Mouse (Mus musculus) megakaryocyte, adult 5-6 weeks (primary cell): ENCODE data around the gene Rarb. TPM values are rescaled to one million over a fixed set of nuclear protein-coding genes. Genes with fewer than 3 reads are reported as not detected.

ENCODE experiments used
- ATAC-seq: 2 replicates; pipeline ENCODE4 v1.8.0; 2016; ENCODE audit warnings: mild to moderate bottlenecking, inconsistent platforms; ENCODE audit not compliant: poor library complexity, severe bottlenecking
- total RNA-seq, 2 experiments: library from RNA; stranded (forward) in 1 of 2; stranded (reverse) in 1 of 2; fragments of 153-499, 151-499 nt in 1 of 2; fragments of 221-1000, 200-1000 nt in 1 of 2; gene quantifications; 2 replicates each; pipeline versions ENCODE4 v1.2.3 to v1.2.4; 2015 to 2017

Gene Rarb
- total RNA-seq, 2 experiments from 2014 or later, result 0.11 TPM; not detected in 1

- ATAC-seq, result no peak
These were observed 83.5 kb downstream of the Rarb start for GRCm38 (mm10) chr14:16735331-16736012.

- no peak for ATAC-seq
These were observed 85.2 kb downstream of the Rarb start for GRCm38 (mm10) chr14:16733595-16734298.

GRCm38 (mm10) chr14:16732054-16732453, 86.9 kb downstream of the Rarb start:
- ATAC-seq, result no peak

GRCm38 (mm10) chr14:16728175-16728838, 90.6 kb downstream of the Rarb start:
- no peak for ATAC-seq

GRCm38 (mm10) chr14:16723991-16724390, 95.0 kb downstream of the Rarb start:
- ATAC-seq, result no peak

- no peak for ATAC-seq
These were observed 101.1 kb downstream of the Rarb start for GRCm38 (mm10) chr14:16717821-16718220.

- ATAC-seq, result no peak
These were observed 104.5 kb downstream of the Rarb start for GRCm38 (mm10) chr14:16714344-16714955.

GRCm38 (mm10) chr14:16713773-16714172, 105.2 kb downstream of the Rarb start:
- ATAC-seq, result no peak

- ATAC-seq, result no peak
These were observed 119.7 kb downstream of the Rarb start for GRCm38 (mm10) chr14:16699228-16699627.

- ATAC-seq, result no peak
These were observed 123.4 kb downstream of the Rarb start for GRCm38 (mm10) chr14:16695453-16696120.

GRCm38 (mm10) chr14:16678335-16678734, 140.6 kb downstream of the Rarb start:
- ATAC-seq, result no peak

GRCm38 (mm10) chr14:16677081-16677480, 141.9 kb downstream of the Rarb start:
- no peak for ATAC-seq

GRCm38 (mm10) chr14:16670571-16670970, 148.4 kb downstream of the Rarb start:
- ATAC-seq, result no peak

- no peak for ATAC-seq
These were observed 179.6 kb downstream of the Rarb start for GRCm38 (mm10) chr14:16639153-16639943.

- ATAC-seq, result no peak
These were observed 205.0 kb downstream of the Rarb start for GRCm38 (mm10) chr14:16613975-16614374.

GRCm38 (mm10) chr14:16605480-16605879, 213.5 kb downstream of the Rarb start:
- no peak for ATAC-seq

GRCm38 (mm10) chr14:16604469-16605064, 214.4 kb downstream of the Rarb start:
- no peak for ATAC-seq

GRCm38 (mm10) chr14:16603040-16603590, 215.8 kb downstream of the Rarb start:
- no peak for ATAC-seq

- no peak for ATAC-seq
These were observed 219.7 kb downstream of the Rarb start for GRCm38 (mm10) chr14:16599224-16599623.
